Mouse (Mus musculus) olfactory bulb, adult 2 months (tissue): ENCODE measurements around the gene Ugt2a1.

ENCODE experiments used
- CTCF ChIP-seq: fragments of 200-500 bp; IDR thresholded peaks from 2 replicates; pipeline ENCODE4 v1.5.1; 2012; ENCODE audit warnings: low read depth, mild to moderate bottlenecking, low read length, moderate library complexity; ENCODE audit not compliant: insufficient read depth
- POLR2A ChIP-seq: fragments of 200-500 bp; IDR thresholded peaks from 2 replicates; pipeline ENCODE4 v1.6.1; 2012; ENCODE audit warnings: mild to moderate bottlenecking, low read depth, low read length, moderate library complexity; ENCODE audit not compliant: insufficient read depth

- TF ChIP-seq CTCF (no peak), POLR2A (no peak)
These were observed 34.3 kb downstream of the Ugt2a1 start for GRCm38 (mm10) chr5:87456216-87456850.
